Mouse (Mus musculus): ENCODE results near the gene Rag1.

Rag1 gene

GRCm38 (mm10) chr2:101649114-101649671, at the start of gene Rag1, which contains the start of gene B230118H07Rik:
Gene Rag1 (minus strand): TSS chr2:101649501.
Gene B230118H07Rik (minus strand): TSS chr2:101649532.
- no peak for DNase-seq

- DNase-seq = peak; percentile 20
Measured at GRCm38 (mm10) chr2:101695584-101695983, 46.3 kb upstream of the Rag1 start.

DNA sequence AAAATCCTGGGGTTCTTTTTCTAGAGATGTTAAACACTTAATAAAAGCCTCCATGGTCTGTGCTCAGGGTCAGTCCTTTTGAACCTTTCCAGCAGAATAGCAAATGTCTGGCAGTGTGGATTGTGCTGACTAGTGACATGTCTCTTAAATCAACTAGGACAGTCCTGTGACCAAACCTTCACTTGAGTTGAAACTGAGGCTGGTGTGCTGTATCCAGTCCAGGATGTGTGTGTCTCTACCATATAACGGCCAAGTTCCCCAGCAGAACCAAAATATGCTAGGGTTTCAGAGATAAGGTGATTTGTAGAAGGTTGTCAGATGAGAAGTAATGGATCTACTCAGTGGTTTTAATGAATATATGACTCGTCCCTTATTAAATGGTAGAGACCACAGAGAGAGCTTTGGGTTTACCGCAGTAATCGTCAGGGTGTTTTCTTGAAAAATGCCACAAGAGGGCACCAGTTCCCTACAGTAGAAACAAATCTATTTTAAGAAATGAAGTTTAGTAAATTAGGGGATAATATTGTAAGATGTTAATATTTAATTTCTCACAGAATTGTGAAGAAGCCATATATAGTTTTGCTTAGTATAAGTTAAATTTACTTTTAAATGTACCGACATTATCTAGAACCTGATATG, 44.4 kb upstream of the Rag1 start:
- DNase-seq = no peak

- DNase-seq = no peak
Measured at GRCm38 (mm10) chr2:101693043-101693442, 43.7 kb upstream of the Rag1 start.

- no peak for DNase-seq
Measured at GRCm38 (mm10) chr2:101690252-101690827, 41.0 kb upstream of the Rag1 start.

DNA sequence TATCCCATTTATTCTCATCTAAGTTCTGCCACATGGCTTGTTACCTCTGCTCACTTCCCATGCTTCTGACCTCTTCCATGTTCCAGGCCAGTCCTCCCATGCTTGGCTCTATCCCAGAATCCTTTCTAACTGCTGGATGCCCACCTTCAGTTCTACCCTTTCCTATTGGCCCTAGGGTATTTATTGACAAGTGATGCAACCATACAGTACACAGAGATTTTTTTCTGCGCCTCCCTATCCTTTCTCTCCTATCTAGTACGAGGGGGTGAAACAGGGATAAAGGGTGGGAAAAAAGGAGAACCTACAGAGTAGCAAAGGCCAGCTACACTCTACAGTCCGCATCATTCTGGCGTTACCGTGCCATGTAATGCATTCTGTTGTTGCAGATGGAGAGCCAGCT, 38.7 kb upstream of the Rag1 start:
- no peak for DNase-seq

- DNase-seq = no peak
Measured at GRCm38 (mm10) chr2:101684421-101684820, 35.1 kb upstream of the Rag1 start.

DNA sequence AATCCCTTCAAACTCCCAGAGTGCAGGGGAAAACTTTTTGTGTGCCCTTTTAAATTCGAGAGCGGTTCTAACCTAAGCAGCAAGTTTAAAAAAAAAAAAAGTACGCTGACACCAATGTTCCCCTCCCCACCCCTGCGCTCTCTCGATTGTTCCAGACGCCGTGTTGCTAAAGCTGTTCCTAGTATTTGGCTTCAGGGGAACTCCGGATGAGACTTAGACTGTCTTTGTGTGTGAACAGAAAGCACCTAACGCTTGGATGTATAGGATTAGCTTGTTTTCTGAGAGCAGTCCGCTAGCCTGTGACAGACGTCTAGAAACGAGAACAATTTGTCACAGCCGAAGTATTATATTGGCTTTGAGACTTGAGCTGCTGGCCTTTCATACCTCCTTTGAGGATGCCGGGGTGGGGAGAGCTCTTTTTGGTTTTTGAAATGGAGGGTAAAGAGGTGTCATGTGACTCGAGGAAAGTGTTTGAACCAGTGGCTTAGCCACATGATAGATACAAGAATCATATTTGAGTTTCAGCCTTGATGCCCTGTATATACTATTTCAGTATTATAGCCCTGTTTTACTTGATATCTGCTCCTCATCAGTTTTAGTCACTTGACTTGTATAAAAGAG, 30.0 kb upstream of the Rag1 start:
- peak; percentile 17 for DNase-seq

DNA sequence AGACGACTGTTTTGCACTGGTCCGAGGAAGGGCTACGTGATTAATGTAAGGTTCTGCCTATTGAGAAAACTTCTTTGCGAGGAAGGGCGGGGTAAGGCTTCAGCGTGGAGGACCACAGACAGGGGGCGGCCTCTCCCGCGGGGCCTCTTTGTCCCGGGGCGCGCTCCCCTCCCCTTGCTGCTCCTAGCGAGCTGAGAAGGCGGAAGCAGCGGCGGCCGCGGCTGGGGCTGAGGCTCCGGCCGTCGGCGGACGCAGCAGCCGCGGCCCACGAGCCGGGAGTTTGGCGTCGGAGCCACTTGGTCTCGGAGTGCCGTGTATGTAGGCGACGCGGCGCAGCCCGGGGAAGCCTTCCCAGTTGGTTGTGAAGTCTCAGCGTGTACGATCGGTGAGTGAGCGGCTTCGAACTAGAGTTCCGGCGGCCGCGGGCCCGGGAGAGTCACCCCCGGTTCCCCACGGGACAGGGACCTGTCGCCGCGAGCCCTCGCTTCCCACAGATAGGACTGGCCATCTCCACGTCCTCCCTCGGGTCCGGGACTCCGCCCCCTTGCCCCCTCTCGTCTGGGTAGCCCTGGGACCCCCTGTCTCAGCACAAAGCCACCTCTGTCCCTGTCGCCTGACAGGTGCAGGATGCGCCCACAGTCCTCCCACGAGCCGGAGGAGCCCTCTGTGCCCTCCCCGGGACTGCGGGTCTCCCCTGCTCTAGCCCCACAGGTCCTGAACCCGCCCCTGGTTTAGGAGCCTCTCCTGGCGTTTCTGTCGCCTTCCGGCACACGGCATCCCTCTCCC, 29.1 kb upstream of the Rag1 start, which contains the start of gene Traf6:
Traf6 (plus strand) TSS at position 194 of the 786 bp plus-strand sequence.
- peak; percentile 87 for DNase-seq

DNA sequence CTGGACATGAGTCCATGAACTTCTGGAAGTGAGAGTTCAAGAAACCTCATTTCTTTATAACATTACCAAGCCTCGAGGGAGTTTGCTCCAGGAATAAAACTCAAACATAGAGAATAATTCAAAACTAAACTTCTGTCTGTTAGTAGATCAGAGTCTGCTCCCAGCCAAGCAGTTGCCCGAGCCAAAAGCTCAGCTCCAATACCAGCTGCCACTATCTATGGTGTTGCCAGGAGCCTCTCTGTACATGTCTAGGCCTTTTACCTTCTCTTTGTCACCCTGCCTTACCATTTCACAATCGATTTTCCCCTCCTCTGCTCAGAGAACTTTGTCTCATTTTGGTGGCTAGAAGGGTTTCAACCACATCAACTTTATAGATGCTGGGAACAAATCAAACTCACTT, 24.2 kb upstream of the Rag1 start:
- no peak for DNase-seq

DNA sequence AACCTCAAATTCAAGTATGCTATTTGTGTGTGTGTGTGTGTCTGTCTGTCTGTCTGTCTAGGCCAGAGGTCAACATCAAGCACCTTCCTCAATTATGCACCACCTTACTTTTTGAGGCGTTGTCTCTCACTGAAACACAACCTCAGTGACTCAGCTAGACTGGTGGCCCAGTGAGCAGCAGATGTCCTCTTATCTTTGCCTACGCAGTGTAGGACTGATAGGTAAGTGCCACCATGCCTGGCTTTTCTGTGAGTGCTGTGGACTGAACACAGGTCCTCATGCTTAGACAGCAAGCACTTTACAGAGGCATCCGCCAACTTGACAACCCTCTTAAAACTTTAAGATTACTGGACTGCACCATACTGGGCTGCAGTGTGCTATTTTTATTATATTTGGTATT, 19.4 kb upstream of the Rag1 start:
- DNase-seq = no peak

GRCm38 (mm10) chr2:101665703-101666092, 16.4 kb upstream of the Rag1 start:
- no peak for DNase-seq

DNA sequence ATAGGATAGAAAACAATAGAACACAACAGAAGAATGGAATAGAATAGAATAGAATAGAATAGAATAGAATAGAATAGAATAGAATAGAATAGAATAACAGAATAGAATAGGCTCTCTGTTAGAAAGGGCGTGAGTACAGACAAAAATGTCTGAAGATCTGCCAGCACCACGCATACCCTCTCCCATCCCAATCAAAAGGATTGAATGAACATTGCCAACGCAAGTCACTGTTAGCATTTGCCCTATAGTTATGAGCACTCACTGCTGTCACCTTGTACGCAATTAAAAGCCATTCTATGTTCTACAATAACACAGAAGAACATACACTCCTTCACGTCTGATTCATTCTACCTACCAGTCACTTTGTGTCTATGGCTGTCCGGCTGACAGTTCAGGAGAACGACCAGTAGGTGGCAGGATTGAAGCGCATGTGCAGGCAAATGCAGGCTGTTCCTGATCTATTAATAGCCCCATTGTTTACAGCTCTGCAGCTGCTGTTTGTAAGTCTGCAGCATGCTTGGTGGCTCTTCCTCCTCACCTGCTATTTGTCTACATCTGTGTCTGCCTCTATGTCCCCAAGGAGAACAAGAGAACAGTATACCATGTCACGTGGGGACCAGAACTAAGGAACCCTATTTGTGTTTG, 15.9 kb upstream of the Rag1 start:
- peak; percentile 67 for DNase-seq

- DNase-seq = no peak
Measured at GRCm38 (mm10) chr2:101660536-101660935, 11.2 kb upstream of the Rag1 start.

DNA sequence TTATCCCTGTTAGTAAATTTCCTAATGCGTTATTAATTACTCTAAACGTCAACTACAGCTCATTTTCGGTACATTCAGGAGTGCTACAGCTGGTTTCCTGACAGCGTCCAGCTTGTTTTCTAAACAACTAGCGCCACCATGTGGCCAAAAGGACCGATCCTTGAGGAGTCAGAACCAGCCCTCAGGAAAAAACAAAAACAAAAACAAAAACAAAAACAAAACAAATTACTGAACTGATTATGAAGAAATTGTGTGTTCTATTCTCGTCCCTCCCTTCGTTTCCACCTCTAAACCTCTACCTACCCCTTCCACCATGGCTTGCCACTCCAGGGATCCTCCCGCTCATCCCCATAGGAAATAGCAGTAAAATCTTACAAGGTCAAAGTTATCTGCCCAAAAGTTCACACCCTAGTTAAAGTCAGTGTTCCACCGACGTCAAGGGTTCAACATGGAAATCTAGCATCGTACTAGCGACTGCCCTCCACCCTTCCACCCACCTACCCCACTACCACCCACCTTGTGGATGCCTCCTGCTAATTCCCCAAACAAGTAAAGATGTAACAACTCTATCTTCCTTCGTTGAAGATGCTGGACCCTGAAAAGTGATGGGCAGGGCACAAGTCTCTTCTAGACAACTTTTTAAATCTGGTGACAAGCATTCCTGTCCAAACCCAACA, 3.8 kb upstream of the Rag1 start:
- DNase-seq = peak; percentile 70

DNA sequence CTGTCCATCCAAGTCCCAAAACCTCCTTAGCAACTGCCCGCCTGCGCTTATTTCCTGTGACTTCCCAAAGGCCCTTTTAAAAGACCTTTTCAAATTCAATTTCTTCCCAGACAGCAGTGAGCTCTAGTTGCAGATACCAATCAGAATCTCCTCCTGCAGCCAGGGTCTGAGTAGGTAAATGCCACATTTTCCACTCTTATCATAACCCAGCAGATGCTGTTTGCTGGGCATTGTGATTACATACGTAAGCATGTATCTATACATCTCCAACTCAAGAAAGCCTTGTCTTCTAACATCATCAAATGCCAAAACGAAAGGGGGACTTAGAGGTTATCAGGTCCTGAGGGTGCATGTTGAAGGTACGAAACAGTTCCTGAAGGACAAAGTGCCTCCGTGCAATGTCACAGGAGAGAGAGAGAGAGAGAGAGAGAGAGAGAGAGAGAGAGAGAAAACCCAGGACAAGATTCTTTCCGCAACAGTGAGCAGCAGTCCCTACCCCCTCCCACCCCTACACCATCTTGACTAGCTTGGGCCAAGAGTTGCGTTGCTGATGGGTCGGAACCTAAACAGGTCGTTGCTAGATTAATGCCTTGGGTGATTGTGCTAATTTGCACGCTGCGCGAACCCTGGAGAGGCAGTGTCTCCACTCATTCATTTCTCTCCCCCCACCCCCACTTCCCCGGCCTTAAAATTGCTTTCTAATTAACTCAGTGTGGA, 3.1 kb upstream of the Rag1 start:
- DNase-seq = no peak

GRCm38 (mm10) chr2:101650446-101650845, 1.1 kb upstream of the Rag1 start:
- no peak for DNase-seq

DNA sequence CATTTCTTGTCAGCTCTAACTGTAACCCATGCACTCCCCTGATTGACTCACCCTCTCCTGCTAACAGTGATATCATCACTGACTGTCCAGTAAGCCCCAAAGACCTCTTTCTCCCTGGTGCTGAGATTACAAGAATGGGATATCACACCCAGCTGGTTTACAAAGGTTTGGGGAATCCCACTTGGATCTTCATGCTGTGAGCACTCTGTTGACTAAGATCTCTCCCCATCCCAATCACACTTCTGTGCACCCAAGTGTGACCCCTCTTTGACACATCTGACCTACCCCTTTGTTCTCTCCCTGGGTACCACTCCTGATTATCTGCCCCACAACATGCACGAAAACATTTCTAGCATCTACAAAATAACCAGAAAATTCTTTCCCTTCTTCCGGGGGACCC, 940 bp downstream of the Rag1 start:
- DNase-seq = no peak

DNA sequence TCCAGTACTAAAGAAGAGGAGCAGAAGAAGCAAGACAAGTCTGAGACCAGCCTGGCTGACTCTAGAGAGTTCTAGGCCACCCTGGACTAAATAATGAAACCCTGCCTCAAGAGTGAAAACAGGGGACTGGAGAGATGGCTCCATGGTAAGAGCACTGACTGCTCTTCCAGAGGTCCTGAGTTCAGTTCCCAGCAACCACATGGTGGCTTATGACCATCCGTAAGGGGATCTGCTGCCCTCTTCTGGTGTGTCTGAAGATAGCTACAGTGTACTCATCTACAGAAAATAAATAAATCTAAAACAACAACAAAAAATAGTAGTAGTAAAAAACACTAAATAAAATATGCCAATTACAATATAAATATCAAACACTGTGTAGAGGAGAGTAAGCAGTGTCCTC, 3.5 kb downstream of the Rag1 start:
- no peak for DNase-seq

GRCm38 (mm10) chr2:101639840-101640350, 9.4 kb downstream of the Rag1 start:
- no peak for DNase-seq

All from liver (tissue).